Mouse (Mus musculus) gastrocnemius, postnatal 25 days (tissue): ENCODE measurements at regions not wholly inside any gene's neighbourhood (a gene's known extent, or its start where the extent isn't known, plus 50 kb on each side); places are given as distances from the start of the nearest gene placed in this dataset.

ENCODE experiments used
- DNase-seq: peaks from one replicate; pipeline ENCODE4 v3.0.0; 2022

- DNase-seq, result no peak
These were observed 114.4 kb downstream of the Sox2 start for GRCm38 (mm10) chr3:34764559-34764958.

GRCm38 (mm10) chr3:34765151-34765550, 114.9 kb downstream of the Sox2 start:
- DNase-seq, result no peak

DNA sequence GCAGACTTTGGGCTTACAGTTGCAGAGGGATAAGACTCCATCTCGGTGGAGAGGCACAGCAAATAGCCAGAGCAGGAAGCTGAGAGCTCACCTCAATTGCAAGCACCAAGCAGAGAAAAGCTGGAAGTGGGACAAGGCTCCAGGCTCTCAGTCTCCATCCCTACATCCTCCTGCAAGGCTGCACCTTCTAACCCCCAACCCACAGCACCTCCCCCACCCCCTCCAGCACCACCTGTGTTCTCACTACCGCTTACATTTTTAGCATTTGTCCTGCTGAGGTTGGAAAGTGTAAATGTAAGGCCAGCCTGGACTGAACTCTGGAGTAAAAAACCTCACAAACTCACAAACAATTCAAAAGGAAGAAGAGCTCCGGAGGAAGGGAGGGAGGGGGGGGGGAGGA, 119.6 kb downstream of the Sox2 start:
- DNase-seq, result no peak

GRCm38 (mm10) chr3:34770271-34770670, 120.1 kb downstream of the Sox2 start:
- DNase-seq, result no peak

- no peak for DNase-seq
These were observed 121.8 kb downstream of the Sox2 start for GRCm38 (mm10) chr3:34772035-34772434.

DNA sequence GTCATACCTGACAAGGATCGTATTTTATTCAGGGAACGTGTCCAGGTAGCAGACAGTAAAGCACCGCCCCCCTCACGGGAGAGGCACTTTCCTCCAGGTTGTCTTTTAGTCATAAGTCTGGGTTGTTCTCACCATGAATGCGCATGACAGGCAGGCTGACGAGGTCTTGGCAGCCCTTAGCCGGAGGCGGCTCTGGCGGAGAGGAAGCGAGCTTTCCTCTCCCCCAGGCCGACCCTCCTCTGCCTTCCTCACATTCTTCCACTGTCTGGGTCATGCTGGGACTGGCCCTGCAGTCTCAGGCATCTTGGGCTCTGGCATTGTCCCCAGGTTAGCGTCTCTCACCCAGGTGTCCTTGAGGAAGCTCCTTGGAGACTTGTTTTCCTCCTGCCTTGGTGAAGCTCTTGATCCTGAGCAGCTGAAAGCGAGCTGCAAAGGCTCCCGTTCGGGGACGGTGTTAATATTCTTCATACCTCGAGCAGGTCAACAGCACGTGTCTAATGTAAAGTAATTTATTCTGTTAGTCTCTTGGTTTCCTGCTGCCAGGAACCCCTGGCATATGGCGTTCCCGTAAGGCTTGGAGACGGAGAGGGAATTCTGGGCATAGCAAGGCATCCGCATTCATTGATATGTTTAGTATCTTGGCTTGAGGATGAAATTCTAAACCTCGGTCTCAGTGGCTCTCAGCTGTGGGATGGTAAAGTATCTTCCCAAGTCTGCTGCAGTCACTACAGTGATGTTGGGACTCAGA, 123.6 kb downstream of the Sox2 start:
- DNase-seq, result no peak

- no peak for DNase-seq
These were observed 131.6 kb downstream of the Sox2 start for GRCm38 (mm10) chr3:34781770-34782169.

GRCm38 (mm10) chr3:34783398-34783797, 133.2 kb downstream of the Sox2 start:
- no peak for DNase-seq

GRCm38 (mm10) chr3:34787211-34787610, 137.0 kb downstream of the Sox2 start:
- DNase-seq, result no peak

DNA sequence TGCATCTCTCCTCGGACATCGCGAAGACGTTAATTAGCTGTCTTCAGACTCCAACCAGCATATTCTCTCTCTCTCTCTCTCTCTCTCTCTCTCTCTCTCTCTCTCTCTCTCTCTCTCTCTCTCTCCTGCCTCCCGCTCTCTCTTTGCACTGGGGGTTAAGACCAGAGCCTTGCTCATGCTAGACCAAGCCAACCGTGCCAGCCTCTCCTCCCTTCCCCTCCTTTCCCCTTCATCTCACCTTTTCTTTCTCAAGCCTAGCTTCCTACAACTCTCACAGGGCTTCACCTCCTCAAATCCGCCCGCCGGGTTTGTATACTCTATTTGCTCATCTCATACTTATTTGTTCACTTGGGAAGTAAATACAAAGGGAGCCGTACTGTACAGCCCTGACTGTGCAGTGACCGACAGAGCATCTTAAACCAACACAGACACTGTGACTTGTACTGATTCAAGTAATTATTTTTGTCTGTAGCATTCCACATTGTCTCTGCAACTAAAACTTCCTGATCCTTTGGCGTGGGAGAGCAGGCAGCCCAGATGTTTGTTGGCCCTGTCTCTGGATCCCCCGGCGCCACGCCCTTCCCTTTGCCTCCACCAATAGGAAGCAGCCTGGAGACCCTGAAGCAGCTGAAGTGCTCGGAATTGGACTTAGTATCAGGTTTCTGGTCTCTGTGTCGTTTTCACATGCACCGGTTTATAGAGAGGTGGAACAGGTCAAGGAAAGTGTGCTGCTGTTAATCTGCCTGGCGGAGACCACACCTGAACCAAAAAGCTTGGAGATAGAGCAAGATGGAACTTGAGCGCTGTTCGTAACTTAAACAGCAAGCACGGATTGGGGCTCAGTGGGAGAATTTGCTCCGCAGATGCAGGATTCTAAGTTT, 145.1 kb downstream of the Sox2 start:
- DNase-seq, result peak; percentile 28

DNA sequence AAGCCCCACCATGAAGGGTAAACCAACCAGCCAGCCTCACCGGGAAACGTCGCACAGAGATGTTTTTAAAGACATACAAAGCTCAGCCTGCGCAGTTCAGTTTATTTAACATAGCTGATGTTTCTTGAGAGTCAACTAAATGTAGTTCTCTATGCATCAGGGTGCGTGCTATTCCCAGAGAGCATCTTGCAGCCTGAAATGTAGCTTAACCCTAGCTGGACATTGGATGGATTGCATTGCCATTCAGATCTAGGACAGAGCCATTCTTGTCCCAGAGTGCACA, 145.7 kb downstream of the Sox2 start:
- DNase-seq, result no peak

DNA sequence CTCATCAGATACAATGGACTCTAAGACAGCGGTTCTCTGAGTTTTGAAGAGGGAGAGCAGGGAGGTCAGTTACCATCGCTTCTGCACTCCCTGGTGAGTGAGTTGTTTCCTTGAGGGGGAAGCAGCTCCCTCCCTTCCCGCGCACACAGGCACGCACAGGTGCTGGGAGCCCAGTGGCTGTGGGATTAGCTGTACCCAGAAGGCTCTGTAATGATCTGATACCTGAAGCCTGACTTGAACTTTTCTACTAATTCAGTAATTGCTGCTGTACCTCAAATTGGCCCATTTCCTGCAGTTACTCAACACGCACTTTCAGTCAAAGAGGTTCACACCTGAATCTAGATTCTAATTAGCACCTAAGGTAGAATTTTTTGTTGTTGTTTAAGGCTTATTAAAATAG, 158.6 kb downstream of the Sox2 start:
- no peak for DNase-seq

DNA sequence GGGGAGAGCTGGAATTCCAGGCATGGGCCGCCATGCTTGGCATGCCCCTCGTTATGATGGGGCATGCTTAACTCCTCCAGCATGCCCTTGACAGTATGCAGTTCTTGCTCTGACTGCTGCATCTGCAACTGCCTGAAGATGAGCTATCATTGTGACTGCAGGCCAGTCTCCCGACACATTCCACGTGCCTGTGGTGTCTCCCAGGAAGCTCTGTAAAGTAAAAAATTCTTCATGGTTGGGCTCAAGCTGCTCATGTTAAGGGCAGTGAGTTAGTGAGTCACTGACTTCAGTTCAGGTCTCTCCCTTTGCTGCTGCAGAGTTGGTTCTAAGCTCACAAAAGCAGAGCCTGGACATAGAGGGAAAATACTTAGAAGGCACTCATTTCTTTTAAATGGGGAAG, 161.5 kb downstream of the Sox2 start:
- no peak for DNase-seq

- no peak for DNase-seq
These were observed 162.9 kb downstream of the Sox2 start for GRCm38 (mm10) chr3:34813046-34813625.

GRCm38 (mm10) chr3:34825036-34825435, 174.8 kb downstream of the Sox2 start:
- DNase-seq, result no peak

DNA sequence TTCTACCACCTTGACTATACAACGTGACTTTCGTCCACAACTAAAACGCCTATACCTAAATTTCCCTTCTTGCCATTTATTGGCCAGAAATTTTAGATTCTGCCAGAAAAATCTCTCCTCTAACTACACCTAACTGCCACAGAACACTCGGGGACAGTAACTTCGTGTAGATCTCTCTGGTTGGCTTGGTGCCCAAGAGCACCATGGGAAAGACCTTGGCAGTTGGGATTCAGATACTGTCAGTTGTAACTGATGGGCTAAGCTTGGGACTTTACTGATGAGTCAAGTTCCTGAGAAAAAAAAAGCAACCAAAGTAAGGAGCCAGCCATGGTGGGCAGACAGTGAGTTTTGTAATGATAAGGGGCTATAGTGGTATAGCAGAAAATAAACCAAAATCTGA, 176.2 kb downstream of the Sox2 start:
- DNase-seq, result no peak

DNA sequence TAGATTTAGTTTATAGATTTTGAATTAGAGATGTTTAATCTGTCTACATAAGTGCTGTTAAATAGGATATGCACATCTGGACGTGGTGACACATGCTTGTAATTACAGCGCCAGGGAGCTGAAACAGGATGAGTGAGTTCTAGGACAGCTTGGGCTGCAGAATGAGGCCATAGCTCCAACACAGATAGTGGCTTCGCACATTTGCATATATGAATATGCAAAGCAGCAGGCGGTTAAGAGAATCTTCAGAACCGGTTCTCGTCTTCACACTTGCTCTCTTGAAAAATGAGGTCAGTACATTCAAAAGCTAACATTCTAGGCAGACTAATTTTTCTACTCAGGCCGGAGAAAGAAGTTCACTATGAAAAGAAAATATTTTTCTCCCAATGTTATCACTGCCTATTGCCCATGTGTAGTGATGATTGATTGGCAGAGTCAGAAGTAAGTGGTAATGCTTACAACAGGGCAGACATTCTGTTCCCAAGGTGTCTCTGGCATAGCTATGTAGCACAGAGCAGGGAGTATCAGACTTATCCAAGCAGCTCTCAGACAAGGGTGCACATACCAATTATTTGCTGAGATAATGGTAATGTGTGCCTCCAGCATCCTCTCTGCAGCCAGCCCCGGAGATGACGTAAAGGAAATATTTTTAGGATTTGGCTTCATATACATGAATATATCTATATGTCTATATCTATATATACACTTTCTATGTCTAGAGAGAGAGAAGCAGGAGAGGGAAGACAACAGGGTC, 178.4 kb downstream of the Sox2 start:
- no peak for DNase-seq

DNA sequence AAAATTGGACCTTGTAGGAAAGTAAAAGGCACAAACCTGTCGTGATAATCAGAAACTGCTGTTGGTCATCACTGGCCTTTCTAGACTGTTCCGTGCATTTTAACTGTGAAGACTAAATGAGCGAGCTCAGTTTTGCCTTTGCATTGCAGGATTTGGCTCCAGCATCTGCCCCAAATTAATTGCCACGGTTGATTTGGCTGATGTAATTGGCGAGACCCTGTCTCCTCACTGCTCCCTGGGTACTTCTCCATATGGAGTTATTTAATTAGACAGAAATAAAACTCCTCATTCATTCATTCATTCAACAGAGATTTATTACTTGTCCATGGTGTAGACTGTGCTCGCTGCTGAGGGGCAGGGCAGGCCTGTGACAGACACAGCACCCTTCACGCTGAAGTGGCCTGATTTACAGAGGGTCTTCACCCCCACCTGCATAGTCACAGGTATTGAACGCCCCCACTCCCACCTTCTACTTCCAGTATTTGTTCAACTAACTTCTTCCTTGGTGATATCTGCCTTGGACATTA, 186.6 kb downstream of the Sox2 start:
- DNase-seq, result no peak

DNA sequence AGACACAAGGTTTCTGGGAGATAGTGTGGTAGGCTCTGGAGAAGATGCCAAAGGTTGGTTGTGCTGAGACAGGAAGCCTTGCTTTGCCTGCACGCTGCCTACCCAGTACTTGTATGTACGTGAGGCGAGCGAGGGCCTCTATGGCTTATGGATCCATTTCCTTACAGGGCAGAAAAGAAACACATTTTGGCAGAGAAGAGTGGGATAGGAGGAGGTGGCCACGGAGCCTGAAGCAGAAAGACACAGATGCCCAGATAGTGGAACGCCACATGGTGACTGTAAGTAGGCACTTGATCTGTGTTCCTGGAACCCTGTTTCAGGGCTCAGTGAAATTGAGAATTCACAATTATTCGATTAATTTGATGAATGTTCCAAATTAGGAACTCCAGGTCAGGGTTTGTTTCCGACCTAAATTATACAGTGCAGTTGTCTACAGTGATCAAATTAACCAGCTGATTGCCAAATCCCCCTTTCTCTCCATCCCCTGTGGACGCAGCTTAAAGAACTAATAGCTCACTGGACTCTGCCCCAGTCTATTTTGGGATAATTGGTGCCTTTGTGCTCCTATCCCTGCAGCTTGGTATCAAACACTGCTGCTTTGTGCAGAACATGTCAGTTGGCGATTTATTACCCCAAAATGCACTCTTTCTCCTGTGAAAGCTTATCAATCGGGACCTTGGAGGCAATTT, 187.6 kb downstream of the Sox2 start:
- DNase-seq, result no peak

DNA sequence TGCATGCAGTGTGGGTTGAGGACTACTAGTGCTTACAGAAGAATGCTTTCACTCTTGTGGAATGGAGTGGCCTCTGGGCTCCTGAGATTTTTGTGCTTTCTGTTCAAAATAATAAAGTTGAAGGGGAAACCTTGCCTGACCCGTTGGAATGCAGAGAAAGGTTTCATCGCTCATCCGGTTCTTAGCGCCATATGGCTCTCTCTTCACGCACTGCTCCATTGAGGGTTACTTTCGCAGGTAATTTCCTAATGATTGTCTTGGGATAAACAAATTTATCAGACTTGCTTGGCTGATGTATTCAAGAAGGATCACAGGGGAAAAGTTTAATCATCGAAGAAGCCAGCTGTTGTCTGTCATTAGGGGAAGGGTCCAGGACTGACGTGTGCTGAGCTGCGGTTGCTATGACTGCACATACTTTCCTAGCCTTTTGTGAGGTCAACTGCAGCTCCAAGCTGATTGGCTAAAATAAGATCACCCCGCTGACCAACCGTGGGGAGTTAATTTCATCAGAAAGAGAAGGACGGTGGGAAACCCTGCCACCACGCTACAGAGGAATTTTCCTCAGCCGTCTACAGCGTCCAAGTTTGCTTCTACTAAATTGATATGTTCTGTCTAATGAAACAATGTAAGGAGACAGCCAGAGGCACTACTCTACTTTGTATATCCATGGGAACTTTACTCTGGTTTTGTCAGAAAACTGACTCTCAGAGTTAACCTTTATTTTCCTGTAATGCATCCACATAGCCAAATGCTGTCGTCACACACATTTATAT, 210.9 kb downstream of the Sox2 start:
- no peak for DNase-seq
